Mouse (Mus musculus): Measurements from ENCODE around the gene Gtf2h4. TPM values are rescaled to one million over a fixed set of nuclear protein-coding genes. Genes with fewer than 3 reads are reported as not detected.

The Gtf2h4 gene
- 31.1 and 34.8 TPM in 2 replicates for polyA plus RNA-seq (2012; rRNA removed)

DNA sequence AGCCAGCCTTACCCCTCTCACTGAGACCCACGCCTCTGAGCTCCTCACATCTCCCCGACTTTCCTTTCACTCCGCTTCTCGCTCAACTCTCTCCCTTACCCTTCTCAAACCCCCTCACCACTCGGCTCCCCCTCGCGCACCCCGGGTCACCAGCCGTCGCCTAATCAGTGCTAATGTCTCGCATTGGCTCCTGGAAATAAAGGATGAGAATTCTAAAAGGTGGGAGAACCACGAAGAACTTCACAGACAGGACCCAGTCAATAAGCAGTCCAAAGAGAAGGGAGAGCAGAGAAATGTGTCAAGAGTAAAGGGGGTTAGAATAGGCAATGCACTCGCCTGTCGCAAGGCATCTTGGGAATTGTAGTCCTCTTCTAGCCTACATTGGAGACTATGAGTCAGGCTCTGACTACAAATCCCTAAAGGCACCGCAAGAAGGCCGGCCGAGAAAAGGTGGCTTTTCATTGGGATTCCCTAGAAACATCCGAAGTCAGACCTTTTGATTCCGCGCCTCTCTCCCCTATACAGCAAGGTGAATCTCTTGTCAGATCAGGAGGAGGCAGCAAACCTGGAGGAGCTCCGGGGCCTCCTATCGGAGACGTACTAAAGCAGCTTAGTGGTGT lies at the start of gene Gtf2h4:
Gene Gtf2h4 (minus strand): TSS at position 324 of the 620 bp plus-strand sequence.

GRCm38 (mm10) chr17:35704621-35705464 lies 31.3 kb upstream of the Gtf2h4 start, which contains the start of gene Ddr1:
Gene Ddr1, minus strand, starts transcription at chr17:35704621.

GRCm38 (mm10) chr17:35667334-35668065 lies 6.0 kb downstream of the Gtf2h4 start, which contains the start of gene Vars2:
Gene Vars2, minus strand, starts transcription at chr17:35667592.

GRCm38 (mm10) chr17:35643609-35644236 lies 29.8 kb downstream of the Gtf2h4 start, which contains the start of gene Mucl3:
Gene Mucl3, minus strand, starts transcription at chr17:35643695.

DNA sequence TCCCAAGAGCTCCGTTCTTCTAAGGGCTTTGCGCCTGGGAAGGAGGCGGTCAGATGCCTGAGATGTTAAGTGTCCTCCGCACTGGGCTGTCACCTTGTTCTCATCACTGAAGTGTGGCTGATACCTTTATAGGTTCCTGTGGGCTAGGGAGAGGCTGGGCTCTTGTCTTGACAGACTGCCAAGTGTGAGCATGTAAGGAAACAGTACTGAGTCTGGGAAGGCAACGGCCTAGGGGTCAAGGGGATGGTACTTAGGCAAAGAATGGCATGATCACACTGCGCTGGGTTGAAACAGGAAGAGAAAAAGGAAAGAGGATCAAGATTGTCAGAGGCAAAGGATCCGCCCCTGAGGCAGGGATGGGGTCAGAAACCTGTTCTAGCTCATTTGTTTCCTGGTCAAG lies 47.0 kb downstream of the Gtf2h4 start, which contains the start of gene Gm9573:
Gene Gm9573 (minus strand): TSS at position 101 of the 400 bp plus-strand sequence.

Other genes starting within 250 kb of the Gtf2h4 start
- 0.54 and 0.61 TPM in 2 replicates for gene H2-Q6, start 248.9 kb downstream of the Gtf2h4 start, polyA plus RNA-seq (2012; rRNA removed)
- 3.8 and 4.5 TPM in 2 replicates for gene H2-Q7, start 234.6 kb downstream of the Gtf2h4 start, polyA plus RNA-seq (2012; rRNA removed)
- 0.09 and 0.11 TPM in 2 replicates for gene H2-Q10, start 203.7 kb downstream of the Gtf2h4 start, polyA plus RNA-seq (2012; rRNA removed)
- not detected in 2 replicates for gene Pou5f1, start 167.7 kb downstream of the Gtf2h4 start, polyA plus RNA-seq (2012; rRNA removed)
- gene Tcf19, start 156.9 kb downstream of the Gtf2h4 start, polyA plus RNA-seq (2012; rRNA removed): 27.0 and 27.8 TPM in 2 replicates
- gene Cchcr1, start 156.6 kb downstream of the Gtf2h4 start, polyA plus RNA-seq (2012; rRNA removed): 23.6 and 25.7 TPM in 2 replicates
- gene Psors1c2, start 140.5 kb downstream of the Gtf2h4 start, polyA plus RNA-seq (2012; rRNA removed): 1.1 and 1.2 TPM in 2 replicates
- gene Cdsn, start 121.6 kb downstream of the Gtf2h4 start, polyA plus RNA-seq (2012; rRNA removed): 0.02 and 0.13 TPM in 2 replicates
- 0.19 TPM in 1 of 2 replicates, not detected in the other for gene 2300002M23Rik, start 106.3 kb downstream of the Gtf2h4 start, polyA plus RNA-seq (2012; rRNA removed)
- 0.33 and 0.34 TPM in 2 replicates for gene Sfta2, start 72.2 kb downstream of the Gtf2h4 start, polyA plus RNA-seq (2012; rRNA removed)
- gene Gm9573, start 47.1 kb downstream of the Gtf2h4 start, polyA plus RNA-seq (2012; rRNA removed): not detected in 2 replicates
- 0.06 and 0.15 TPM in 2 replicates for gene Mucl3, start 30.0 kb downstream of the Gtf2h4 start, polyA plus RNA-seq (2012; rRNA removed)
- 35.4 and 37.4 TPM in 2 replicates for gene Vars2, start 6.1 kb downstream of the Gtf2h4 start, polyA plus RNA-seq (2012; rRNA removed)
- gene Ddr1, start 30.9 kb upstream of the Gtf2h4 start, polyA plus RNA-seq (2012; rRNA removed): 94.3 and 115 TPM in 2 replicates
- 7.2 and 9.6 TPM in 2 replicates for gene Ier3, start 147.9 kb upstream of the Gtf2h4 start, polyA plus RNA-seq (2012; rRNA removed)
- gene Flot1, start 149.5 kb upstream of the Gtf2h4 start, polyA plus RNA-seq (2012; rRNA removed): 93.0 and 103 TPM in 2 replicates
- 2,634 and 2,916 TPM in 2 replicates for gene Tubb5, start 164.6 kb upstream of the Gtf2h4 start, polyA plus RNA-seq (2012; rRNA removed)
- gene Mdc1, start 167.8 kb upstream of the Gtf2h4 start, polyA plus RNA-seq (2012; rRNA removed): 25.3 and 25.5 TPM in 2 replicates
- gene Nrm, start 187.6 kb upstream of the Gtf2h4 start, polyA plus RNA-seq (2012; rRNA removed): 30.7 and 36.6 TPM in 2 replicates
- 50.0 and 51.7 TPM in 2 replicates for gene Ppp1r18, start 191.9 kb upstream of the Gtf2h4 start, polyA plus RNA-seq (2012; rRNA removed)
- gene Dhx16, start 206.1 kb upstream of the Gtf2h4 start, polyA plus RNA-seq (2012; rRNA removed): 62.9 and 66.5 TPM in 2 replicates
- 76.7 and 87.7 TPM in 2 replicates for gene 2310061I04Rik, start 223.7 kb upstream of the Gtf2h4 start, polyA plus RNA-seq (2012; rRNA removed)
- gene Atat1, start 236.3 kb upstream of the Gtf2h4 start, polyA plus RNA-seq (2012; rRNA removed): 501 and 522 TPM in 2 replicates
- gene Mrps18b, start 242.7 kb upstream of the Gtf2h4 start, polyA plus RNA-seq (2012; rRNA removed): 47.1 and 48.5 TPM in 2 replicates
- gene Ppp1r10, start 242.7 kb upstream of the Gtf2h4 start, polyA plus RNA-seq (2012; rRNA removed): 51.1 and 51.8 TPM in 2 replicates

Data from central nervous system, embryonic 14 days (tissue).